Mouse (Mus musculus) liver, embryonic 15.5 days (tissue): ENCODE data around the gene Cavin2. TPM values are rescaled to one million over a fixed set of nuclear protein-coding genes. Genes with fewer than 3 reads are reported as not detected.

Experiments
- ATAC-seq: fragments of 200-750 bp; cut with Nextera tagmentation; 2 replicates; pipeline ENCODE4 v1.8.0; 2017; ENCODE audit warnings: moderate number of reproducible peaks, mild to moderate bottlenecking, moderate library complexity; ENCODE audit not compliant: insufficient read depth
- H3K27ac ChIP-seq: fragments of 300-500 bp; sonication (generic); replicated peaks from 2 replicates; pipeline ENCODE4 v1.5.1; 2015; ENCODE audit warnings: mild to moderate bottlenecking, inconsistent platforms
- H3K27me3 ChIP-seq: fragments of 300-500 bp; sonication (generic); 2 replicates; pipeline ENCODE4 v1.6.1; 2015; ENCODE audit warnings: mild to moderate bottlenecking, inconsistent platforms
- H3K36me3 ChIP-seq: fragments of 300-500 bp; sonication (generic); replicated peaks from 2 replicates; pipeline ENCODE4 v1.6.1; 2015; ENCODE audit warnings: moderate library complexity, mild to moderate bottlenecking, inconsistent platforms
- H3K4me1 ChIP-seq: fragments of 300-500 bp; sonication (generic); replicated peaks from 2 replicates; pipeline ENCODE4 v1.6.1; 2015; ENCODE audit warnings: inconsistent platforms
- H3K4me2 ChIP-seq: fragments of 300-500 bp; sonication (generic); 2 replicates; pipeline ENCODE4 v1.6.1; 2015; ENCODE audit warnings: moderate library complexity, mild to moderate bottlenecking, inconsistent platforms
- H3K4me3 ChIP-seq: fragments of 300-500 bp; sonication (generic); replicated peaks from 2 replicates; pipeline ENCODE4 v1.5.1; 2015; ENCODE audit warnings: mild to moderate bottlenecking, inconsistent platforms
- H3K9ac ChIP-seq: fragments of 300-500 bp; sonication (generic); 2 replicates; pipeline ENCODE4 v1.6.1; 2015; ENCODE audit warnings: moderate library complexity, mild to moderate bottlenecking, inconsistent platforms
- H3K9me3 ChIP-seq: fragments of 300-500 bp; sonication (generic); replicated peaks from 2 replicates; pipeline ENCODE4 v1.6.1; 2016; ENCODE audit warnings: inconsistent platforms
- WGBS: fragments of 180-500 bp; shearing (Covaris S2); methylation state at CpG from one replicate; pipeline ENCODE4 v1.1.7; 2015; ENCODE audit warnings: mixed read lengths; ENCODE audit not compliant: insufficient replicate concordance; 5-methylcytosine and 5-hydroxymethylcytosine counted together
- polyA plus RNA-seq: library from polyadenylated mRNA; unstranded; fragments of >200 nt; fragmentation: Nextera tagmentation; extraction: Ambion mirVana; gene quantifications from 2 replicates; pipeline ENCODE4 v1.2.1, GENCODE M21; 2015

Cavin2 gene
- 22.8 and 23.2 TPM in 2 replicates for polyA plus RNA-seq

- ATAC-seq = peak; percentile 72
- Histone ChIP-seq H3K27me3 (no peaks in the 10 kb centered on the region), H3K4me2 (peak within 1 kb of the TSS; percentile 43), H3K9me3 (no peaks in the 10 kb centered on the region), H3K4me1 (no peaks in the 10 kb centered on the region), H3K4me3 (peak within 1 kb of the TSS; percentile 34), H3K27ac (peak within 1 kb of the TSS; percentile 65), H3K9ac (no peak within 1 kb of the TSS), H3K36me3 (no peaks in the 10 kb centered on the region)
- 38% methylated on average over 17 of the region's 17 CpGs for WGBS
Measured at GRCm38 (mm10) chr1:51288755-51289619, at the start of gene Cavin2. Cavin2 (plus strand) TSS chr1:51289126.

GRCm38 (mm10) chr1:51241311-51241986 lies 47.5 kb upstream of the Cavin2 start:
- WGBS = 61% methylated on average over 3 of the region's 3 CpGs

GRCm38 (mm10) chr1:51243294-51243693 lies 45.6 kb upstream of the Cavin2 start:
- Histone ChIP-seq H3K27me3 (no peaks in the 10 kb centered on the region), H3K9ac (no peak overlapping the region), H3K9me3 (no peaks in the 10 kb centered on the region), H3K4me2 (no peak overlapping the region), H3K27ac (no peak overlapping the region), H3K4me1 (no peaks in the 10 kb centered on the region), H3K36me3 (no peaks in the 10 kb centered on the region), H3K4me3 (no peak overlapping the region)
- 60% methylated on average over 3 of the region's 3 CpGs for WGBS
- ATAC-seq = no peak

More at GRCm38 (mm10) chr1:51241311-51241986, 47.5 kb upstream of the Cavin2 start:
- Histone ChIP-seq H3K4me3 (no peak overlapping the region), H3K4me2 (no peak overlapping the region), H3K9ac (no peak overlapping the region), H3K4me1 (no peaks in the 10 kb centered on the region), H3K27ac (no peak overlapping the region), H3K9me3 (no peaks in the 10 kb centered on the region), H3K27me3 (no peaks in the 10 kb centered on the region), H3K36me3 (no peaks in the 10 kb centered on the region)
- no peak for ATAC-seq

GRCm38 (mm10) chr1:51243869-51244268 lies 45.1 kb upstream of the Cavin2 start:
- H3K4me1 ChIP-seq = no peaks in the 10 kb centered on the region
- H3K9me3 ChIP-seq = no peaks in the 10 kb centered on the region
- ATAC-seq = no peak
- WGBS = 57% methylated on average over 3 of the region's 3 CpGs
- no peak overlapping the region for H3K27ac ChIP-seq
- H3K27me3 ChIP-seq = no peaks in the 10 kb centered on the region
- H3K9ac ChIP-seq = no peak overlapping the region
- no peak overlapping the region for H3K4me2 ChIP-seq
- H3K4me3 ChIP-seq = no peak overlapping the region
- no peaks in the 10 kb centered on the region for H3K36me3 ChIP-seq

GRCm38 (mm10) chr1:51245381-51245780 lies 43.5 kb upstream of the Cavin2 start:
- no peaks in the 10 kb centered on the region for H3K36me3 ChIP-seq
- no peaks in the 10 kb centered on the region for H3K27me3 ChIP-seq
- no peak for ATAC-seq
- H3K27ac ChIP-seq = no peak overlapping the region
- no peak overlapping the region for H3K4me2 ChIP-seq
- no peak overlapping the region for H3K4me3 ChIP-seq
- WGBS = 34% methylated on average over 3 of the region's 3 CpGs
- H3K9ac ChIP-seq = no peak overlapping the region
- no peaks in the 10 kb centered on the region for H3K4me1 ChIP-seq
- H3K9me3 ChIP-seq = no peaks in the 10 kb centered on the region

GRCm38 (mm10) chr1:51250302-51250701 lies 38.6 kb upstream of the Cavin2 start:
- no peaks in the 10 kb centered on the region for H3K4me1 ChIP-seq
- no peak for ATAC-seq
- H3K4me2 ChIP-seq = no peak overlapping the region
- H3K9me3 ChIP-seq = no peaks in the 10 kb centered on the region
- H3K36me3 ChIP-seq = no peaks in the 10 kb centered on the region
- H3K27ac ChIP-seq = no peak overlapping the region
- no peak overlapping the region for H3K9ac ChIP-seq
- WGBS = 71% methylated on average over 5 of the region's 5 CpGs
- H3K4me3 ChIP-seq = no peak overlapping the region
- no peaks in the 10 kb centered on the region for H3K27me3 ChIP-seq

GRCm38 (mm10) chr1:51265118-51265800 lies 23.7 kb upstream of the Cavin2 start:
- Histone ChIP-seq H3K4me1 (no peaks in the 10 kb centered on the region), H3K4me3 (no peak overlapping the region), H3K4me2 (no peak overlapping the region), H3K27ac (no peak overlapping the region), H3K9me3 (no peaks in the 10 kb centered on the region), H3K9ac (no peak overlapping the region), H3K36me3 (no peaks in the 10 kb centered on the region), H3K27me3 (no peaks in the 10 kb centered on the region)
- WGBS = 31% methylated on average over 5 of the region's 5 CpGs
- no peak; the same call in 1 of the 2 replicates for ATAC-seq

- Histone ChIP-seq H3K9me3 (no peaks in the 10 kb centered on the region), H3K36me3 (no peaks in the 10 kb centered on the region), H3K4me1 (no peaks in the 10 kb centered on the region), H3K9ac (no peak overlapping the region), H3K27ac (no peak overlapping the region), H3K4me2 (no peak overlapping the region), H3K27me3 (no peaks in the 10 kb centered on the region), H3K4me3 (no peak overlapping the region)
- ATAC-seq = peak; percentile 31; the same call in 1 of the 2 replicates
- WGBS = 22% methylated on average over 2 of the region's 2 CpGs
Measured at GRCm38 (mm10) chr1:51265926-51266325, 23.0 kb upstream of the Cavin2 start.

- 59% methylated on average over 5 of the region's 5 CpGs for WGBS
Measured at GRCm38 (mm10) chr1:51267125-51267524, 21.8 kb upstream of the Cavin2 start.

GRCm38 (mm10) chr1:51268225-51268624 lies 20.7 kb upstream of the Cavin2 start:
- no peak for ATAC-seq
- Histone ChIP-seq H3K36me3 (no peaks in the 10 kb centered on the region), H3K4me3 (no peak overlapping the region), H3K27ac (no peak overlapping the region), H3K27me3 (no peaks in the 10 kb centered on the region), H3K9ac (no peak overlapping the region), H3K9me3 (no peaks in the 10 kb centered on the region), H3K4me1 (no peaks in the 10 kb centered on the region), H3K4me2 (no peak overlapping the region)
- 69% methylated on average over 2 of the region's 2 CpGs for WGBS

More at GRCm38 (mm10) chr1:51267125-51267524, 21.8 kb upstream of the Cavin2 start:
- Histone ChIP-seq H3K9ac (no peak overlapping the region), H3K27me3 (no peaks in the 10 kb centered on the region), H3K36me3 (no peaks in the 10 kb centered on the region), H3K27ac (no peak overlapping the region), H3K4me3 (no peak overlapping the region), H3K9me3 (no peaks in the 10 kb centered on the region), H3K4me1 (no peaks in the 10 kb centered on the region), H3K4me2 (no peak overlapping the region)
- ATAC-seq = no peak
